Mouse (Mus musculus) megakaryocyte, embryonic 14.5 days (primary cell): ENCODE data around the gene Alk.

Experiments used
- FLI1 ChIP-seq: IDR thresholded peaks from 2 replicates; pipeline ENCODE4 v1.6.1; 2012; ENCODE audit warnings: low read length, inconsistent platforms, mixed read lengths
- GATA1 ChIP-seq: IDR thresholded peaks from 3 replicates; pipeline ENCODE4 v1.6.1; 2012; ENCODE audit warnings: mixed read lengths, low read length, inconsistent platforms, borderline replicate concordance

- TF ChIP-seq GATA1 (no peak), FLI1 (no peak)
Observed at GRCm38 (mm10) chr17:71935336-71935735, 669.1 kb downstream of the Alk start.
